Mouse (Mus musculus) MEL (cell line): ENCODE results near the gene Mindy1.

Experiments used
- CTCF ChIP-seq, 3 experiments: IDR thresholded peaks in 2 of 3; conservative IDR thresholded peaks in 1 of 3; 2 replicates each; pipeline ENCODE4 v1.5.1; 2011 to 2012; ENCODE audit warnings: low read length in 3 of 3, low read depth in 2 of 3, mild to moderate bottlenecking in 2 of 3, improper control_type of control experiment in 1 of 3, inconsistent platforms in 1 of 3, mixed read lengths in 1 of 3, moderate library complexity in 1 of 3; ENCODE audit not compliant: control insufficient read depth in 1 of 3, insufficient read depth in 1 of 3, poor library complexity in 1 of 3, severe bottlenecking in 1 of 3
- ETS1 ChIP-seq: IDR thresholded peaks from 2 replicates; pipeline ENCODE4 v1.6.1; 2012; ENCODE audit warnings: low read depth, mild to moderate bottlenecking, inconsistent platforms, low read length, improper control_type of control experiment, moderate library complexity
- GABPA ChIP-seq: IDR thresholded peaks from 2 replicates; pipeline ENCODE4 v1.6.1; 2012; ENCODE audit warnings: low read depth, mild to moderate bottlenecking, inconsistent platforms, low read length, improper control_type of control experiment, moderate library complexity
- GATA1 ChIP-seq: IDR thresholded peaks from 2 replicates; pipeline ENCODE4 v1.6.1; 2011; ENCODE audit warnings: low read depth, low read length, improper control_type of control experiment
- MAFK ChIP-seq: IDR thresholded peaks from 2 replicates; pipeline ENCODE4 v1.6.1; 2011; ENCODE audit warnings: low read depth, mild to moderate bottlenecking, low read length, improper control_type of control experiment, borderline replicate concordance
- MAZ ChIP-seq: IDR thresholded peaks from 2 replicates; pipeline ENCODE4 v1.6.1; 2012; ENCODE audit warnings: low read depth, mild to moderate bottlenecking, inconsistent platforms, low read length, improper control_type of control experiment
- NRF1 ChIP-seq: IDR thresholded peaks from 2 replicates; pipeline ENCODE4 v1.6.1; 2014; ENCODE audit warnings: low read depth, mild to moderate bottlenecking, inconsistent platforms, low read length, improper control_type of control experiment, moderate library complexity; ENCODE audit not compliant: poor library complexity, insufficient read depth, severe bottlenecking
- POLR2A ChIP-seq, 2 experiments: IDR thresholded peaks; 2 replicates each; pipeline ENCODE4 v1.6.1; 2011 to 2012; ENCODE audit warnings: low read length in 2 of 2, mild to moderate bottlenecking in 2 of 2, control low read depth in 1 of 2, improper control_type of control experiment in 1 of 2, low read depth in 1 of 2, moderate library complexity in 1 of 2; ENCODE audit not compliant: control insufficient read depth in 1 of 2, insufficient read depth in 1 of 2, poor library complexity in 1 of 2
- TBP ChIP-seq: IDR thresholded peaks from 2 replicates; pipeline ENCODE4 v1.8.0; 2011; ENCODE audit warnings: low read depth, low read length, improper control_type of control experiment
- TCF12 ChIP-seq: IDR thresholded peaks from 2 replicates; pipeline ENCODE4 v1.6.1; 2014; ENCODE audit warnings: low read depth, mild to moderate bottlenecking, inconsistent platforms, low read length, improper control_type of control experiment, moderate library complexity
- USF1 ChIP-seq: IDR thresholded peaks from 2 replicates; pipeline ENCODE4 v1.6.1; 2014; ENCODE audit warnings: low read depth, mild to moderate bottlenecking, inconsistent platforms, low read length, improper control_type of control experiment, moderate library complexity
- ZKSCAN1 ChIP-seq: IDR thresholded peaks from 2 replicates; pipeline ENCODE4 v1.6.1; 2012; ENCODE audit warnings: low read depth, mild to moderate bottlenecking, inconsistent platforms, low read length, improper control_type of control experiment, moderate library complexity
- ZNF384 ChIP-seq: IDR thresholded peaks from 2 replicates; pipeline ENCODE4 v1.6.1; 2012; ENCODE audit warnings: low read depth, mild to moderate bottlenecking, inconsistent platforms, low read length, improper control_type of control experiment

GRCm38 (mm10) chr3:95296103-95296469 lies 14.9 kb downstream of the Mindy1 start:
- TF ChIP-seq ZKSCAN1 = no peak
- no peak for TF ChIP-seq GABPA
- no peak for TF ChIP-seq ZNF384
- TF ChIP-seq POLR2A (IDR thresholded peaks at IDR 0.05; ENCODE audit: control insufficient read depth in 1 of 2, insufficient read depth in 1 of 2, low read depth in 1 of 2, low read length in 2 of 2, poor library complexity in 1 of 2) = no peak
- TF ChIP-seq CTCF (IDR thresholded peaks at IDR 0.05 in 2 of 3, conservative IDR thresholded peaks at IDR 0.05 in 1 of 3; ENCODE audit: control insufficient read depth in 1 of 3, insufficient read depth in 1 of 3, low read depth in 2 of 3, low read length in 3 of 3, poor library complexity in 1 of 3, severe bottlenecking in 1 of 3) = peak in 2 of 3 experiments; percentile 93 to 95; a peak in 4 of 6 replicates
- TF ChIP-seq ETS1 = no peak
- TF ChIP-seq MAZ = no peak
- no peak for TF ChIP-seq TCF12
- no peak for TF ChIP-seq MAFK
- no peak for TF ChIP-seq TBP
- TF ChIP-seq NRF1 = no peak
- no peak for TF ChIP-seq GATA1
- TF ChIP-seq USF1 = no peak
